Mouse (Mus musculus) gastrocnemius, adult 18-20 months (tissue): ENCODE measurements around the gene C2cd3. TPM values are rescaled to one million over a fixed set of nuclear protein-coding genes. Genes with fewer than 3 reads are reported as not detected.
"Not testable (repeated sequence)": the region's sequence is repeated elsewhere in the genome, so short reads cannot be mapped to it uniquely, and the experiment has no call there.

Experiments
- DNase-seq: peaks from one replicate; pipeline ENCODE4 v3.0.0; 2021; ENCODE audit warnings: low spot score
- total RNA-seq, 2 experiments: library from RNA; stranded (reverse); gene quantifications; 2 replicates each; pipeline ENCODE4 v1.2.3; 2021

The C2cd3 gene
- total RNA-seq, 2 experiments from 2014 or later = 5.5 to 6.1 TPM

DNA sequence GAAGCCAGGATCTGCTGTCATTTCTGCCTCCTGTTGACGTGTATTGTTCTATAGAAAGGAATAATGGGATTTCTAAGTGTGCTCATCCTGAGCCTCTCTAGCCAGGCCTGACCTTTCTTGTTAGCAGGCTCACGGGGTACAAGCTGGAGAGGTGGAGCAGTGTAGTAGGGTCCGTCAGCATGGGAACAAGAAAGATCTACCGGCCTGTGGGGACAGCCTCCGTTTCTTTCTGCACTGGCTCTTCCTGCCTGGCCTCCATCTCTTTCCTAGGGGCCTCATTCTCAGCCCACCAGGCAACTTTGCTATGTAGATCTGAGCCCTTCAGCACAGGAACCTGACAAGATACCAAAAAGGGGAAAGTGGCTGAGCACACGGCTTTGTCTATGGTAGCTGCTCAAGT, 96.7 kb downstream of the C2cd3 start:
- DNase-seq = no peak

DNA sequence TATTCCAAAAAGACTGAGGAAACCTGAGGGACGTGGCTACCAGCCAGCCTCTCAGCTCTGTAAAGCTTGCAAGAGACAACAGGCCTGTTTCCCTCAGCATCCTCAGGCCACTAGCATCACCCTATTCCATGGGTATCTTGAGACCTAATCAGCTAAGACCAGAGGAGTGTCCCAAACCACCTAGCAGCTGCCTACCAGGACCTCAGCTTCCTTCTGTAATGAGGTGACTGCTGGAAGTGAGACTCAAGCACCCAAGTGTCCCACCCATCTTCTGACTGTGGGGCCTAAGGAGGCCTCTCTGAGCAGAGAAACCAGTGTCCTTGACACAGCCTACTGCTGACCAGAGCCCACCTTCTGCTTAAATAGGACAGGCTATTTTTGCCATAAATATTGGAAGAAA, 97.5 kb downstream of the C2cd3 start:
- no peak for DNase-seq

DNA sequence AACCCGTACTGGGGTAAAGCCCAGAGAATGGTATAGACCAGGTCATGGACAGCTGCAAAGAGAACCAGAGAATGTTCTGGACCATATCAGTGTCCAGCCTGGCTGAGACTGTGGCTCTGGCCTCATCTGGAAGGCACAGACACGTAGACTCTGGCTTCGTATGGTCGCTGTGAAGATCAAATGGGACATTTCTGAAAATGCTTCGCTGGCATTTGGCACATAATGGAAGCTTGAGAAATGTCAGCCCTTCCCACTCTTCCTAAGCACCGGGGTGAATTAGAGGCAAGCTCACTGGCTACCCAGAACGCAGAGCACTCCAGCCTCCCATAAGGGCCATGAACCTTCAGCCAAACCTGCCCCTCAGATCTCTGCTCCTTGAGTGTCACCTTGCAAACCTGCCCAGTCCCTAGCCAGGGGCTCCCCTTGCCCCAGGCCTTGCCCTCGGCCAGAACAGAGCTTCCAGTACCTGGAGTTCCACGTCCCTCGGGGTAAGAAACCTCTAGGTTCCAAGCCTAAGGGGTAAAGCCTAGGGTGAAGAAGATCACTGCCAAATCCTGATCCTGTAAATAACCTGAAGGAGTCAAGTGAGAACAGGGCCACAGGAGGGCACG, 98.9 kb downstream of the C2cd3 start:
- DNase-seq = peak; percentile 67

DNA sequence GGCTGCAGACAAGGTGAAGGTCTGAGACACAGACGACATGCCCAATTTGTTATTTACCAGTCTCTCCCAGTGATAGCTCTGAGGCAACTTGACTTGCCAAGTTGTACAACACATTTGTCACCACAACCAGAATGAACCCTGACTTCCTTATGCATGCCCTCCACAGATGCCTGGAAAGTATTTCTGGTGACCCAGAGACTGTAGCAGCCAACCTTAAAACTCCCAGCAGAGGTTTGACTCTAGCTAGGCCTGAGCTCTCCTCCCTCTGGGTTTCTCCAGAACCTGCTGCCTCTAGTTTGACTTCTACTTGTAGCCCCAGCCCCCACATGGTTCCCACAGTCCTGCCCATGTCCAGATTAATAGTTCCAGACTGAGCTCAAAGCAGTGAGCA, 99.4 kb downstream of the C2cd3 start:
- no peak for DNase-seq

DNA sequence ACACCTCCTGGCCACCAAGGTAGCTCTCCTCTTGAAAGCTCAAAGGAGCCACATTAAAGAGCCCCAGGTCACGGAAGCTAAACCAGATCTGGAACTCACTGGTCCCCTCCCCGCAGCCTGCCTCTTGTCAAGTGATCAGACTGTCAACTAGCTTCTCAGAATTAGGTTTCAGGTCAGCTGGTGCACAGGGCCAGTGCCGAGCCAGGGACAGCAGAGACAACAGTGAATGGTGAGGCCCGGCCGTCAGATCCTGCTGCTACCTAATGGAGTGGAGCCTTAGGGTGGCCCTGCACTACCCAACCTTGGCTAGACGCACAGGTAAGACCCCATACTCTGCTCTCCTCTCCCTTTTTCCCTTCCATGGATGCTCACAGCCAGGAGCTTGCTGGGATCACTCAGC, 100.7 kb downstream of the C2cd3 start, which contains the start of gene Ucp3:
Gene Ucp3 (plus strand): TSS at position 214 of the 400 bp plus-strand sequence.
- DNase-seq = peak; percentile 82

DNA sequence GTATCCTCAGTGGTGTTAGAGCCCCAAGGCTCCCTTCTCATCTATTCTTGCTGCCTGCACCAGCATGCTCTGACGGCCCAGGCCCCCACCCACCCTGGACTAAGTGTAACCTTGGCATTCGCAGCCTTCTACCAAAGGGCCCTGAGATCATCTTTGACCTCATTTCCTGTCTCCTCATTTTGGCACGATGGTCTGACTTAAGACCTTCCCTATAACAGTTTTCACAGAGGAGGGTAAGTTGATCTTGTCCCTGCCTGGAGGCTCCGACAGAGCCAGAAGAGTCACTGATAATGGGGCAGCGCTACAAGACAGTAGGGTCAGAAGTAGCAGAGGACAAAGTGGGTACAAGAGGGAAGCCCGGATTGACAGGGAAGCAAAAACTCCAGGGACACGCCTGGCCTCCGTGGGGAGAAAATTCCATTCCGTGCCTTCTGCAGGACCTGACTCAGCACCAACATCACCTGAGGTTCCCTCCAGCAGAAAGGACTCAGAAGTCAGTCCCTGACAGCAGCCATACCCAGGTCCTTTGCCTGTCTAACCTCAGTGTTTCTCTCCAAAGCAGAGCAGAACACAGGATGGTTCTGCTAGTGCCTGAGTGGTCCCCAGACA, 101.9 kb downstream of the C2cd3 start:
- DNase-seq = no peak

DNA sequence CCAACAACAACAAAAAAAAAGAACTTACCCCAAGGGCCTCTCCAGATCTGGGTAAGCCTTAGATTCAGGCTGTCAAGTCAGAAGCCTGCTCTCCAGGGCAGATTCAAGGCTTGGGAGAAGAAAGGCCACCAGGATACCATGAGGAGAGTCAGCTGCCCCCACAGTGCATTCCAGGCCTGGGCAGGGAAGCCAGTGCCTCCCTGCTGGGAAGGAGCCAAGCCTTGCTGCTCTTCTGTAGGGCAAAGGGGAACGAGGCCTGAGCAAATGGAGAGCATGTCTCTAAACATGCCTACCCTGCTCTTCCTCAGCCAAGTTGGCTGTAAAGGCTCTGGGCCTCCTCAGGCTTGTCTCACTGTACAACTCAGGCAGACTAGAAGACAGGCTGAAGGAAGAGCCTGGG, 102.6 kb downstream of the C2cd3 start:
- DNase-seq = peak; percentile 85

DNA sequence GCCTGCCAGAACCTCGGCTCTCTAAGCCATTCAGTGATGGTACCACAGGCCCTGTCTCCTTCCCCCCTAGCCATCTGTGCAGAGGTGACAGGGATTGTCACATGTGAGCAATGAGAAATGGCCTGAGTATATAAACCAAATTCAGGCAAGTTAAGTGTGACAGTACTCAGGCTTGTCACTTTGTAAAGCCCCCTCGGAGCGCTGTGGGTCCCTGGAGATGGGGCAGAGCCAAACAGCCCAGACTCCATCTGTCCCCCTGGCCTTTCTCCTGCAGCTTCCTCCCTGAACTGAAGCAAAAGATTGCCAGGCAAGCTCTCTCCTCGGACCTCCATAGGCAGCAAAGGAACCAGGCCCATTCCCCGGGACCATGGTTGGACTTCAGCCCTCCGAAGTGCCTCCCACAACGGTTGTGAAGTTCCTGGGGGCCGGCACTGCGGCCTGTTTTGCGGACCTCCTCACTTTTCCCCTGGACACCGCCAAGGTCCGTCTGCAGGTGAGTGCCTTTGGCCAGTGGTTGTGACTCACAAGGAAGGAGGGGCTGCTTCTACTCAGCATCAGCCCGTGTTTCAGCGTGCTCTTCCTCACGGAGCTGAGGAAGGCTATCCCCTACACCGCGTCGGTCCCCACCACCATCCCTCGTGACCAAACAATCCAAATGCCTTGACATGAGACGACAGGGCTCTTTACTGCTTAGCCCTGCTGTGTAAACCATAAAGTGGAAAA, 107.2 kb downstream of the C2cd3 start:
- no peak for DNase-seq

DNA sequence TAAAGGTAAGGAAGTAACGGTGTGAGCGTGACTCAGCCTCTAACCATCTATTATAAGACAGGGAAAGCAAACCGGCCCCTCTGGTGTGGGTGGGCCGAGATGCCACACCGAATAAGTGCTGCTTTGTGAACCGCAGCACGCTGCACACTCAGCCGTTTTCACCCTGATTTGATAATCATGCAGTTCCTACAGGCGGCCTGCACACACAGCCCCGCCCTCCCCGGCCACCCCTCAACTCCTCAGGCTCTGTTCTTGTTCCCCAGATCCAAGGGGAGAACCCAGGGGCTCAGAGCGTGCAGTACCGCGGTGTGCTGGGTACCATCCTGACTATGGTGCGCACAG, 107.8 kb downstream of the C2cd3 start:
- no peak for DNase-seq

DNA sequence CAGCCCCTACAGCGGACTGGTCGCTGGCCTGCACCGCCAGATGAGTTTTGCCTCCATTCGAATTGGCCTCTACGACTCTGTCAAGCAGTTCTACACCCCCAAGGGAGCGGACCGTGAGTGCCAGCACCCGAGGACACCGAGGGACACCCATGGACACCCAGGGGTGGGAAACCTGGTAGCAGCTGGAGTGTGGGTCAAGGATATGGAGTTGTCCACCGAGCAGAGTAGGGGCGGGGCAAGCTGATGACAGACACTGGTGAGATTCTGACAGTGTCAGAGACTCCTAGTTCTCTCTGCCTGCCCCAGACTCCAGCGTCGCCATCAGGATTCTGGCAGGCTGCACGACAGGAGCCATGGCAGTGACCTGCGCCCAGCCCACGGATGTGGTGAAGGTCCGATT, 108.1 kb downstream of the C2cd3 start:
- no peak for DNase-seq

DNA sequence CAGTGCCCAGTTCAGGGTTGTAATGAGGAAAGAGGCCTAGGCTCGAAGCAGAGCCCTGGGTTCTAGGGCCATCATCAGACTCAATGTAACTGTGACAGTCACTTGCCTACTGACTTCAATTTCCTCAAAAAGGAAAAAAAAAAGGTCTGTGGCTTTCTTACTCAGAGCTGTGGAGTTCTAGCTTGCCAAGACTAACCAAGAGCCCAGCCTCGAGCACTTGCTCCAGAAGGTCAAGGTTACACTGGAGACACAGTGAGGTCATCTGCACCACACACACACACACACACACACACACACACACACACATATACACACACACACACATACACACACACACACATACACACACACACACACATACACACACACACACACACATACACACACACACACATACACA, 110.0 kb downstream of the C2cd3 start:
- DNase-seq = not testable (repeated sequence)

DNA sequence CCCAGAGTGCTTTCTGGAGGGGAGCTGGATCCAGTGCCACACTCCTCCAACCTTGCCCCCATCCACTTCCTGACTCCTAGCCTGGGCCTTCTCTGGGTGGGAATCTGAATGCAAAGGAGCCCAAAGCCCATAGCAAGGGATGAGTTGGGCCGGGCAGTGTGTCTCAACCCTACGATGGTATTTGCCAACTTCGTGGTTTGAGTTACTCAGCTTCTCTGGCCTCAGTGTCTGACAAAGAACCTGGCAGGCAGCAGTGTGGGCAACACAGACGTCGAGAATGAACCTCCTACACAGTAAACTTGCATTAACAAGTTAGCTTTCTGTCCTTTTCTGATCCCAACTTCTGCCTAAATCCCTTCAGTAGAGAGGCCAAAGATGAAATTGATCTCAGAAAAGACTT, 112.5 kb downstream of the C2cd3 start:
- DNase-seq = no peak

DNA sequence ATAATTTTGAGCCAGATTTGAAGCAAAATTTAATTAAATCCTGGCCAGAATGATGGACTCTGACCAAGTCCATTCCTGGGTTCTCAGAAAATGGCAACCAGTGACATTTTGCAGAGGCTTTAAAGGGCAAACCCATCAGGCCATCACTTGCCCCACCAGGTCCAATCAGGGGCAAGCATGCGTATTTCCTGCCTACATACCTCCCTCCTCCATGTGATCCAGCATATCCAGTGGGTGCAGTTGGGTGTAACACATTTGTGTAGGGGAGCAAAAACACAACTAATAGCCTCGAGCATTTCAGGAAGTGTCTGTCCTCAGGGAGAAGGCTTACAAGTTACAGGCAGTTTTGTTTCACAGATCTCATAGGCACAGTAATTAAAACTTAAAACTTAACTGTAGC, 115.3 kb downstream of the C2cd3 start:
- DNase-seq = no peak

DNA sequence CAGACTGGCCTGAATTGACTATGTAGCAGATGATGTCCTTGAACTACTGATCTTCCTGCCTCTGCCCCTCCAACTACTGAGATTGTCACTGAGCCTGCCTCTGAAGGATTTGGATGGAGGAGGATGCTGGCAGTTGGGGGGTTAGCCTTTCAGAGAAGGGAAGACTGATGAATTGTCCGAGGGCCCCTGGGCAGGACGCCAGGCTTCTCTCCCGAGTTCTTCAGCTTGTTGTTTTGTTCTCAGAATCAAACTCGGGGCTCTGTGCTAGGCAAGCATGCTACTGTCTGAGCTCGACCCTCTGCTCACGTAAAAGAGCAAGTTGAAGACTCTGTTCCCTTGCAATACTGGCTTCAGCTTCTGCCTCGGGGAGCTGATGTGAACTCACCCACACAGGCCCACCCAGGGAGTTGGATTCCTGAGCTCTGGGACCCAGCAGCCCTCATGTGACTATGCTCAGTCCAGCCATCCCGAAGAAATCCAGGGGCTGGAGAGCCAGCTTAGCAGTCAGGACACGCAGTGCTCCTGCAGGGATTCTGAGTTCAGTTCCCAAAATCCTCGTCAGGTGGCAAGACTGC, 116.5 kb downstream of the C2cd3 start:
- no peak for DNase-seq

DNA sequence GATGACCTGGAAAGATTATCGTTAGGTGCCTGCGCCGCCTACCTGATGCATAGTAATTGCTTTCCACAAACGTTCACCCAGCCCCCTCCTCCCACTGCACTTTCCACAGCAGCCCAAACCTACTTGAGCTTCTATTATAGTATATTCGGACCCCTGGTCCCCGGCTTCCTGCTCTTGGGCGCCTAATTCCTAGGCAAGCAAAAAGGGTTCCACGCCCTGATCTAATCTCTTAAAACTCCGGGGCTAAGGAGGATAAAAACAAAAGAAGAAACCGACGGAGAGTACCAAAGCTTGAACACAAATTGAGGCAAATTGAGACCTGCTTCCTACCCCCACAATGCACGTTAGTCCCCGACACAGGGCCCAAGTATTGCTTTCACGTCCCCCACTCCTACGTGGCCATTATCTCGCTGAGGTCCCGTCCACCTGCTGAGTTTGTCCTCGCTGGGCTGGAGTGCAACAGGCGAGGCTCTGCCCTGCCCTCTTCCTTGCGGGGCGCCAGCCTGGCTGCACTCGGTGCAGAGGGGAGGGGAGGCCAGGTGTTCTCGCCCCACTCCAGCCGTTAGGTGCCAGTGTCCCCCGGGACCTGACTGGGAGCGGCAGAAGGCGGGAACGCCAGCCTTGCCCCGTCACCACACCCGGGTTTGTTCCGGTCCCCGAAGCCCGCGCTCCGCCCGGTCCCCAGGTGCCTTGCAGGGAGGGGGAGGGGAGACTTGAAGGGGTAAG, 120.5 kb downstream of the C2cd3 start:
- no peak for DNase-seq

DNA sequence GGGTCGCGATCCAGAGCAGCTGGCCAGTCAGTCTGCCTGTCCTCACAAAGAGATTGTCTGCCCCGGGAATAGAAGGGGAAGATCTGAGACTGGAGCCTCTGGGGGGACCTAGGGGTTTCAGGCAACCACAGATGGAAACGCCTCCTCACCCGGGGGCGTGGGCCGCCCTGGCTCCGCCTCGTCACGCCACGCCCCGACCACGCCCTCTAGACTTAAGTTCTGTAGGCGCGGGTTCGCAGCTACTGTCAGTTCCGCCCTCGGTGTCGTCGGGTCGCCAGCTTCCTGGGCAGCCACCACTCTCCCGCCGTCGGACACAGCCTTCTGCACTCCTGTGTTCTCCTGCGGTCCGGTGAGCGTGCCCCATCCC, 121.1 kb downstream of the C2cd3 start, which contains the start of gene Ucp2:
Gene Ucp2 (plus strand): TSS at position 221 of the 367 bp plus-strand sequence.
- DNase-seq = peak; percentile 72

DNA sequence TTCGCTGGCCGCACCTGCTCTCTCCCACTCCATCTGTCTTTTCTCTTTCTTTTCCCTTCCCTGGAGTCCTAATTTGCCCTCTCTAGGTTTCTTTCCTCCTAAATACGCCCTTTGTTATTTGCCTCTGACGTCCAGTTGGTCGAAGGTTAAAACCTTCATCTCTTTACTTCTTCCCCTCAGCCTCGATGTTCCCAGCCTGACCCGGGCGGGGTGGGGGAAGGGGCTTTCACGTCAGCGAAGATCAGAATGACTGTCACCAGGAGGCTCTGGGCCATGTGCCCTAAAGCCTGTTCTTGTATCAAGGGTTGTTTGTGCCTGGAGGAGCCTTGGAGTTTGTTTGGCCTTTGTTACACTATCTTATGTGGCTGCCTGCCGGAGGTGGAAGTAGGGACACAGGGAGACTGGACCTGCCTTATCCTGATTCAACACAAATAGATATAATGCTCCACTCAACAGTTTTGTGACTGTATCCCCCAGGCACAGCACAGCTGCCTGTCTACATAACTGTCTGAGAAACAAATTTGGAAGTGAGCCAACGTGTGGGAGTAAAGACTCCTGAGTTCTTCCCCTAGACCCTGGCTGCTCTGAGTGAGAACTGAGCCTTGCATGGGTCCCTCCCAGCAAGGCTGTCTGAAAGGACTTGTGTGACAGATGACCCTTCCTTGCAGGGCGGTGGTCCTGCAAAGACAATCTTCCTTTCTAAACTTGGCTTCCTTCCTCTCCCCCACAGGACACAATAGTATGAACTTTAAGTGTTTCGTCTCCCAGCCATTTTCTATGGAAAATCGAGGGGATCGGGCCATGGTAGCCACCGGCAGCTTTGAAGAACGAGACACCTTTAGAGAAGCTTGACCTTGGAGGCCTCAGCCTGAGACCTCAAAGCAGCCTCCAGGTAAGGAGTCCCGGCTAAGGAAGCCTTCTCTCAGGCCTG, 121.7 kb downstream of the C2cd3 start:
- no peak for DNase-seq

DNA sequence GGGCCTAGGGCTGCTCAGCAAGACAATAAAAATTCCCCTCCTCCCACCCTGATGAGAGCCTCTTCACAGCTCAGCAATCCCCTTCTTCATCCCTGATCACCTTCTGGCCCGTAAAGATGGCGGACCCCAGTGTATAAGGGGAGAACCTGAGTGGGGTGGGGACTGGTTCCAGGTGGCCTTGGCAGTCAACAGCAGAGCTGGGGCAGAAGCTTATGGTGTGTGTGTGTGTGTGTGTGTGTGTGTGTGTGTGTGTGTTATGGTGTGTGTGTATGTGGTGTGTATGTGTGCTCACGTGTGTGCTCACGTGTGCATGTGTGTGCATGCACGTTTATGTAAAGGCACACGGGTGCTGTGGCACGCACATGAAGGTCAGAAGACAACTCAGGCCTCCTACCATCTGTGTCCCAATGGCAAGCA, 122.4 kb downstream of the C2cd3 start:
- DNase-seq = no peak

DNA sequence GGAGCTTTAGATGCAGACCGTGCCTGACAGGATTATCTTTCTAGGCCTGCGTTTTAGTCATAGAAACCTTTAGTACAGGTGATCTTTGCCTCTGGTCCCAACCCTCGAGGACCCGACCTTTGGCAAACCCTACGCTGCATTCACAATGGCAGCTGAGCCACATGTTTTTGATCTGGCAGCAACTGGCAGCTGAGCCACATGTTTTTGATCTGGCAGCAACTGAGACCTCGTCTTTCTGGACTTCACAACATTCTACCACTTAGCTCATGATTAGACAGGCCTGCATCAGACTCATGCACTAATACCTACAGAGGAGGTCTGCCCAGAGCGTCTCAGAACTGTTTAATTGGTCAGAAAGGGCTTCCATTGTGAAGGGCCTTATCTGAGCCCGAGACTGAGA, 123.0 kb downstream of the C2cd3 start:
- DNase-seq = no peak

DNA sequence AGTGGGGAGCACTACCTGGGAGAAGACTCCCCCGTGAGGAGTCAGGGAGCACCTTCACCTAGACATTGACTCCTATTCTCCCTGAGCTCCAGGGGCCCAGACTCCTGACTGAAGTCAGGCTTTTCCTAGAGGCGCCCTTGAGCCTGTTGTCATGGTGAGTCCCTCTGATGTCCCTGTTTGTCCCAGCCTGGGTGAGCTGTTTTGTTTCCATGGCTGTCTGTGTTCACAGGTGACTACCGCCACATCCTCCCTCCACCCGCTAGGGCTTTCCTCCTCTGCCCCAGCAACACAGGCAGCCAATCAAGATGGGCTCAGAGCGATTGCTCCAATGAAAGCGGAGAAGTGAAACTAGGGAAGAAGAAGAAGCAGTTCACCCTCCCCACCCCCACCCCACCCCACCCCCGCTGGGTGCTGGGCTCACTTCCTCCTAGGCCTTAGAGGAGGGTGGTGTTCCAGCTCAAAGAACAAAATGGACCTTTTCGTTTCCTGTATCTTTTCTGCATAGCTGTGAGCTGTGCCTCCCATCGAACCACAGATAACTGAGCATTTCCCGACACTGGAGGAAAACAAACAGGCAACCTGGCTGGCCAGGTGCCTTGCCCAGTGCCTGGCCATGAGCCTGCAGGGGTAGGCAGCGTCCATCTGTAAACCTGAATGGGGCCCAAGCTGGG, 123.7 kb downstream of the C2cd3 start:
- no peak for DNase-seq
